Mouse (Mus musculus): ENCODE data around the gene Best3. TPM values are rescaled to one million over a fixed set of nuclear protein-coding genes. Genes with fewer than 3 reads are reported as not detected.

Best3 gene
- 2.2 and 2.8 TPM in 2 replicates for polyA plus RNA-seq (2015; fragmentation: Nextera tagmentation; extraction: Ambion mirVana)

DNA sequence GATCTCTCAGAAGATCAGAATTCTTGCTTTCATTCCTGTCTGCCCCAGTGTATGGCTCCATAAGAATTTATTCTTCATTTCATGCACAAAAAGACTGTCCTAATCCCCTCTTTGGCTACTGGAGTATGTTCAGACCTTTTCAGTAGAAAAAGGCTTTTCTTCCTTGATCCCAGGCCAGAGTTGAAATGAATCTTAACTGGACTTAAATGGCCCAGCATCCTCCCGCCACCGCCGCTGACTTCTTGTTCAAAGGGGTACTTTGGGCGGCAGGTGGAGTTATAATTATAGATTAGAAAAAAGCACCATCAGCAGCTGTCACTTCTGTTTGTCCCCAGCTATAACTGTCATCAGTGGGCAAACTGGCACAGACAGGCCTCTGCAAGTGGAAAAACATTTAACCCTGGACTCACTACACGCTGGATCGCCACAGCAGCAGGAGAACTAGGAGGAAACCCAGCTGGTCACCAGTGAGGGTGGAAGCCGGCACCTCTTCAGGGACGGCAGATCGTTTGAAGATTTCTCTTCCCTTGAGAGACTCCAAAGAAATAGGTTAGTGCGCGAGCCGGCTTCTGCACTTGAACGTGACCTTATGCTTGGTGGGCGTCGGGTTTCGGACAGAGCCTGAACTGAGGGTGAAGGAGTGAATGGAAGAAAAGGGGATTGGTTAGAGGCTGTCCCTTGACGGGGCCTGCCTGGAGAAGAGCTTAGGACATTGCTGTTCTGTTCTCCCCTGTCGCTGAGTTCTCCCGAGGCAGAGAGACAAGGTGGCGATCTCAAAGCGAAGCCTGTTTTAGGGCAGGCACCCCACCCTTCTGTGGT lies at the start of gene Best3:
Gene Best3, plus strand, starts transcription at position 51 of the 819 bp plus-strand sequence.
- 0 out of 2 replicates have a peak within 1 kb of the TSS, but pooled peaks have one; percentile 19 for H3K27ac ChIP-seq (replicated peaks)
- H3K9me3 ChIP-seq (replicated peaks) = no peaks in the 10 kb centered on the region
- H3K4me3 ChIP-seq (replicated peaks) = no peak within 1 kb of the TSS
- WGBS = 46% methylated on average over 21 of the region's 21 CpGs
- no peaks in the 10 kb centered on the region for H3K27me3 ChIP-seq
- H3K4me2 ChIP-seq (replicated peaks) = 0 out of 2 replicates have a peak within 1 kb of the TSS, but pooled peaks have one; percentile 2
- no peaks in the 10 kb centered on the region for H3K4me1 ChIP-seq
- no peaks in the 10 kb centered on the region for H3K36me3 ChIP-seq
- no peak within 1 kb of the TSS for H3K9ac ChIP-seq
- ATAC-seq (ENCODE audit: insufficient number of reproducible peaks, low FRiP score, low TSS enrichment, low read depth) = 0 out of 2 replicates have a peak, but pooled peaks have one; percentile 47

DNA sequence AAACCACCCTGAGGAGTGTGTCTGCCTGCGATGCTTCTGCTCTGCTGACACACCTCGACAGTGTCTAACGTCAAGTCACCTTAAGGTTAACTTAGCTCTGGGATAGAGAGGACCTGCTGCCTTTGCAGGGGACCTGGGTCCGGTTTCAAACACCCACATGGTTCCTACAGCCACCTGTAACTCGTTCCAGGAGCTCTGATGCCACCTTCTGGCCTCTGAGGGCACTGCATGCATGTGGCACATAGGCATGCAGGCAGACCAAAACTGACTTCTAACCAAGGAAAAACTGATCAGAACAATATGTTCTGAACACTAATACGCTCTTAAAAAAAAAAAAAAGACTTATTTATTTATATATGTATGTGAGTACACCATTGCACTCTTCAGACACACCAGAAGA lies 43.1 kb upstream of the Best3 start:
- H3K4me3 ChIP-seq (replicated peaks) = no peak overlapping the region
- no peak overlapping the region for H3K9ac ChIP-seq
- H3K4me2 ChIP-seq (replicated peaks) = no peak overlapping the region
- H3K27me3 ChIP-seq = no peaks in the 10 kb centered on the region
- peaks cover 4% of the 10 kb centered on the region for H3K4me1 ChIP-seq
- no peak for ATAC-seq (ENCODE audit: insufficient number of reproducible peaks, low FRiP score, low TSS enrichment, low read depth)
- H3K27ac ChIP-seq (replicated peaks) = no peak overlapping the region
- no peaks in the 10 kb centered on the region for H3K9me3 ChIP-seq (replicated peaks)
- peaks cover 22% of the 10 kb centered on the region for H3K36me3 ChIP-seq
- 85% methylated on average over 6 of the region's 6 CpGs for WGBS

GRCm38 (mm10) chr10:116944144-116944543 lies 42.0 kb upstream of the Best3 start:
- no peak for ATAC-seq (ENCODE audit: insufficient number of reproducible peaks, low FRiP score, low TSS enrichment, low read depth)
- no peak overlapping the region for H3K9ac ChIP-seq
- H3K4me3 ChIP-seq (replicated peaks) = no peak overlapping the region
- no peaks in the 10 kb centered on the region for H3K9me3 ChIP-seq (replicated peaks)
- H3K27ac ChIP-seq (replicated peaks) = no peak overlapping the region
- no peaks in the 10 kb centered on the region for H3K27me3 ChIP-seq
- 86% methylated on average over 3 of the region's 3 CpGs for WGBS
- H3K4me2 ChIP-seq (replicated peaks) = no peak overlapping the region
- peaks cover 11% of the 10 kb centered on the region for H3K36me3 ChIP-seq
- H3K4me1 ChIP-seq = peaks cover 15% of the 10 kb centered on the region

- peaks cover 9% of the 10 kb centered on the region; the same call in 1 of the 2 replicates for H3K36me3 ChIP-seq
- no peak overlapping the region for H3K4me2 ChIP-seq (replicated peaks)
- H3K9me3 ChIP-seq (replicated peaks) = no peaks in the 10 kb centered on the region
- no peaks in the 10 kb centered on the region for H3K27me3 ChIP-seq
- 66% methylated on average over 10 of the region's 10 CpGs for WGBS
- H3K9ac ChIP-seq = no peak overlapping the region
- no peak for ATAC-seq (ENCODE audit: insufficient number of reproducible peaks, low FRiP score, low TSS enrichment, low read depth)
- H3K4me3 ChIP-seq (replicated peaks) = no peak overlapping the region
- H3K27ac ChIP-seq (replicated peaks) = no peak overlapping the region
- peaks cover 18% of the 10 kb centered on the region for H3K4me1 ChIP-seq
Measured at GRCm38 (mm10) chr10:116944940-116945339, 41.2 kb upstream of the Best3 start.

- Histone ChIP-seq H3K4me3 (replicated peaks) (peak overlapping the region; percentile 80), H3K9ac (no peak overlapping the region), H3K27ac (replicated peaks) (no peak overlapping the region), H3K27me3 (no peaks in the 10 kb centered on the region), H3K4me1 (peaks cover 21% of the 10 kb centered on the region), H3K9me3 (replicated peaks) (no peaks in the 10 kb centered on the region), H3K36me3 (no peaks in the 10 kb centered on the region), H3K4me2 (replicated peaks) (peak overlapping the region; percentile 76)
- ATAC-seq (ENCODE audit: insufficient number of reproducible peaks, low FRiP score, low TSS enrichment, low read depth) = no peak
- WGBS = 69% methylated on average over 9 of the region's 9 CpGs
Measured at GRCm38 (mm10) chr10:116948414-116948813, 37.7 kb upstream of the Best3 start.

DNA sequence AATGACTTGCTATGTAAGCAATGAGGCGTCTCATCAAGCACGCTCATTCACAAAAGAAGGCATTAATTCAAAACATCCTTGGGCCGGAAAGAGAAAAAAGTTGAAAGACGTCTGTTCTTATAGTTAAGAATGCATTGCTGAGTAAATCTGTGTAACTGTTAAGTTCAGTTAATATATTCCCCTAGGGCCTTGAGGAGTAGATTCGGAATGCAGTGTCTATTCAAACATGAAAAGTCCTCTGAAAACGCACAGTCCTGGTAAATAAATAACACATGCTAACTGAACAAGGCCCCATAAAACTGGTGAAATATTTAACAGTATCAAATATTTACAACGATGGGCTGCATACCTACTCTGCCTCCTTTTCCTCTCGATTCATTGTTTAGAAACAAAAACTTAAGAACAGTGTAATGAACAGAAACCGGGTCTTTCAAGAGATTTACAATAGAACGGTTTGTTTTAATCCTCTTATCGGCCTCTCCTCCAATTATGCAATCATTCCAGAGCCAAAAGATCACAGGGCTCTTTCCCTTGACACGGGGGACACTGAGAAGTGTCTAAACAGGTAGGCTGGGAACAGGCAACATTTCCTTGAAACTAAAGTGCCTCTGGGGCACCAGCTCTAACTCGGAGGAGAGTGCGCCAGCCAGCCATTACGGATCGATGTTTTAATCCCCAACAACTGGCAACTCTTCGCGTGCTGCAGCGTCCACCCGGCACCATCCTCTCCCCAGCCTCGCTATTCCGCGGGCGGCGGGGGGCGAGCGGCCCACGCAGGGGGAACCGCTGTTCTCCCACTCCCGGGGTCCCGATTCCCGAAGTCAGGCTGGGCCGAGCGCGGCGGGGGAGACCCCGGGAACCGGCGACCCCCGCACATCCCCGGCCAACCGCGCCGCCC lies 36.8 kb upstream of the Best3 start:
- under 1% methylated on average over 44 of the region's 44 CpGs for WGBS
- ATAC-seq (ENCODE audit: insufficient number of reproducible peaks, low FRiP score, low TSS enrichment, low read depth) = peak; percentile 24; the same call in 1 of the 2 replicates
- Histone ChIP-seq H3K4me1 (peaks cover 21% of the 10 kb centered on the region), H3K4me3 (replicated peaks) (peak overlapping the region; percentile 80), H3K4me2 (replicated peaks) (peak overlapping the region; percentile 76), H3K36me3 (no peaks in the 10 kb centered on the region), H3K9ac (peak overlapping the region; percentile 70), H3K27ac (replicated peaks) (peak overlapping the region; percentile 88), H3K27me3 (no peaks in the 10 kb centered on the region), H3K9me3 (replicated peaks) (no peaks in the 10 kb centered on the region)

- H3K4me2 ChIP-seq (replicated peaks) = peak within 1 kb of the TSS; percentile 76
- no peaks in the 10 kb centered on the region for H3K27me3 ChIP-seq
- H3K27ac ChIP-seq (replicated peaks) = peak within 1 kb of the TSS; percentile 88
- H3K9ac ChIP-seq = peak within 1 kb of the TSS; percentile 70
- no peaks in the 10 kb centered on the region for H3K9me3 ChIP-seq (replicated peaks)
- under 1% methylated on average over 76 of the region's 103 CpGs for WGBS
- no peaks in the 10 kb centered on the region for H3K36me3 ChIP-seq
- H3K4me1 ChIP-seq = peaks cover 21% of the 10 kb centered on the region
- peak within 1 kb of the TSS; percentile 80 for H3K4me3 ChIP-seq (replicated peaks)
- peak; percentile 89 for ATAC-seq (ENCODE audit: insufficient number of reproducible peaks, low FRiP score, low TSS enrichment, low read depth)
Measured at GRCm38 (mm10) chr10:116950009-116950769, 35.9 kb upstream of the Best3 start, which contains the start of gene Rab3ip. Gene Rab3ip, minus strand, starts transcription at chr10:116950769.

DNA sequence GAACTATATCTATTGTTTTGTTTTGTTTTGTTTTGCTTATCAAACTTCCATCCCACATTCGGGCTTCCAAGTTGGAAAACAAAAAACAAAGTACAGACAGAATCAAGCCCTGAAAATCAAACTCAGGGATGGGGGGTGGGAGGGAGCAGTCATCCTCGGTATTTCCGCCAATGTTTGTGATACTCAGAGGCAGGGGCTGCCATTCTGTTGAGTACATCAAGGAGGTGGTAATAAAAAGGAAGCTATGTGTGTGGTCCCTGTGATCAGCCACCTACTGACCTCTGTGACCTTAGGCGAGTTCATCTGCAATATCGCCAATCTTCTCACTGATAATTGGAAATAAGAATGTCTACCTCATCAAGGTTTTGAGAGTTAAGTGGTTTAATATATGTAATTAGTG lies 35.2 kb upstream of the Best3 start:
- H3K4me2 ChIP-seq (replicated peaks) = peak overlapping the region; percentile 76
- no peaks in the 10 kb centered on the region for H3K9me3 ChIP-seq (replicated peaks)
- no peak for ATAC-seq (ENCODE audit: insufficient number of reproducible peaks, low FRiP score, low TSS enrichment, low read depth)
- no peak overlapping the region for H3K9ac ChIP-seq
- WGBS = 23% methylated on average over 5 of the region's 5 CpGs
- no peaks in the 10 kb centered on the region for H3K36me3 ChIP-seq
- no peaks in the 10 kb centered on the region for H3K27me3 ChIP-seq
- H3K4me3 ChIP-seq (replicated peaks) = peak overlapping the region; percentile 80
- peaks cover 21% of the 10 kb centered on the region for H3K4me1 ChIP-seq
- no peak overlapping the region for H3K27ac ChIP-seq (replicated peaks)

GRCm38 (mm10) chr10:116955191-116955590 lies 30.9 kb upstream of the Best3 start:
- no peak overlapping the region for H3K4me2 ChIP-seq (replicated peaks)
- no peak for ATAC-seq (ENCODE audit: insufficient number of reproducible peaks, low FRiP score, low TSS enrichment, low read depth)
- H3K27ac ChIP-seq (replicated peaks) = no peak overlapping the region
- no peaks in the 10 kb centered on the region for H3K36me3 ChIP-seq
- H3K27me3 ChIP-seq = no peaks in the 10 kb centered on the region
- H3K4me1 ChIP-seq = 0 out of 2 replicates have a peak, but pooled peaks cover 3% of the 10 kb centered on the region
- H3K4me3 ChIP-seq (replicated peaks) = no peak overlapping the region
- 66% methylated on average over 6 of the region's 6 CpGs for WGBS
- H3K9me3 ChIP-seq (replicated peaks) = no peaks in the 10 kb centered on the region
- H3K9ac ChIP-seq = no peak overlapping the region

DNA sequence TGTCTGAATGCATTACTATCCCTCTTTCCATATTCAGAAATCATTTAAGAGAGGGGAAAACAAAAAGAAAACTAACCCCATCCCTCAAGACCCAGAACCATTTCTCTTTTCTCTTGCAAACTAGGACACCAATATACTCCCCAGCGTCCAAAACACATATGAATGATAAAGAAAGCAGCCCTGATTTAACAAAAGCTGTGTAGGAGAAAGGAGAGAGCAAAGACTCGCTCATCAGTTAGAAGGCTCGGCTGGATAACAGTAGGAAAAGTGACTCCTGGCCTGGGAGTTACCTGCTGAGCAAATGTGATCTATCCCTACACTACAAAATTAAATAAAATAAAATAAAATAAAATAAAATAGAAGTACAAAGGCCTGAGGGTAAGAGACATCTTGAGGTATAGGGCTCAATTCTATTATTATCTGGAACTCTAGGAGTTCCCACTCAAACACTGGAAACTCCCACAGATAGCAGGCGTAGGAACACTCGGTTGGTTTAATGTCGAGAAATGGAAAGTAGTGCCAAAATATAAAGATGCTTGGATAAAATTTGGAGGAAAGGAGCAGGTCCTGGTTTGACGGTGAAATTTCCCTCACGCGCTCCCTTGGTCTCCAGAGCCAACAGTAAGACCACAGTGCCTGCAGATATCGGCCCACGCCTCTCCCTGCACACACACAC lies 29.5 kb upstream of the Best3 start:
- Histone ChIP-seq H3K36me3 (no peaks in the 10 kb centered on the region), H3K27me3 (no peaks in the 10 kb centered on the region), H3K27ac (replicated peaks) (no peak overlapping the region), H3K4me3 (replicated peaks) (no peak overlapping the region), H3K9ac (no peak overlapping the region), H3K4me1 (no peaks in the 10 kb centered on the region), H3K4me2 (replicated peaks) (no peak overlapping the region), H3K9me3 (replicated peaks) (no peaks in the 10 kb centered on the region)
- no peak for ATAC-seq (ENCODE audit: insufficient number of reproducible peaks, low FRiP score, low TSS enrichment, low read depth)
- 92% methylated on average over 11 of the region's 11 CpGs for WGBS
